Mouse (Mus musculus) cerebellum, adult 18-20 months (tissue): ENCODE data around the gene 1700025F22Rik.
"Not testable (repeated sequence)": the region's sequence is repeated elsewhere in the genome, so short reads cannot be mapped to it uniquely, and the experiment has no call there.

Experiments used
- DNase-seq, 2 experiments: peaks; one replicate each; pipeline ENCODE4 v3.0.0; 2021

1700025F22Rik gene

DNA sequence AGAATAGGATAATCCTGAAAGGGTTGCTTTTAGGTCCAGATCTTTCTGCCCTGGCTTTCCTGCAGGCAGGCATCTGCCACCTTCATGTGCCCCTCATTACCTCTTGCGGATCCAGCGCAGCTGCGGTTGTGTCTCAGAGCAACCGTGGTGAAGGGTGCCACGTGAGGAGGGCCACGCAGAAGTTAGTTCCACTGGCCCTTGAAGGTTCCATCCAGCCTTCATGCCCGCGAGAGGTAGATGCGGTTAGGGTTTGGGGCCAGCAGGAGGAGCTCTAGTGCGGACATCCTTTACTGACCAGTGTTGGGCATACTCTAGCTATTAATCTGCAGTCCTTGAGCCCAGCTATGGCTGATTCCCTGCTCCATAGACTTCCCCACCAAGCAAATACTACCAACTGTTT, at the start of gene 1700025F22Rik:
1700025F22Rik (minus strand) TSS at position 149 of the 400 bp plus-strand sequence.
- no peak for DNase-seq

DNA sequence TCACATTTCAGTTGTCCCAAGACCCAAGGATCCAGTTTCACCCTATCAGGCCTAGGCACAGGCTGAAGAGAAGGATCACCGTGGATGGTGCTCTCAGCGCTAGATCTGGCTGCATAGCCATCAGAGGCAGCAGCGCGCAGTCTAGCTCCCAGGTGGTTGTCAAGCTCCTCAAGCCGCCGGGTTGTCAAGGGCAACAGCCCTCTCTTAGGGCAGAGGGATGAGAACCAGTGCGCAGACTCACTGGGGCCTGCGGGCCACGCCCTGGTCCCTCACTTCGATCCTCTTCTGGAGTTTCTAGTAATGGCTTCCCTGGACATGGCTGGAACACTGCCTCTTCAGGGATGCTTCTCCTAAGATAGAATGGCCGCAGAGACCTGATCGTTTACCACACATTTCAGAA, 31.4 kb upstream of the 1700025F22Rik start, which contains the start of gene Ms4a13:
Ms4a13 (minus strand) TSS at position 192 of the 400 bp plus-strand sequence.
- no peak for DNase-seq

DNA sequence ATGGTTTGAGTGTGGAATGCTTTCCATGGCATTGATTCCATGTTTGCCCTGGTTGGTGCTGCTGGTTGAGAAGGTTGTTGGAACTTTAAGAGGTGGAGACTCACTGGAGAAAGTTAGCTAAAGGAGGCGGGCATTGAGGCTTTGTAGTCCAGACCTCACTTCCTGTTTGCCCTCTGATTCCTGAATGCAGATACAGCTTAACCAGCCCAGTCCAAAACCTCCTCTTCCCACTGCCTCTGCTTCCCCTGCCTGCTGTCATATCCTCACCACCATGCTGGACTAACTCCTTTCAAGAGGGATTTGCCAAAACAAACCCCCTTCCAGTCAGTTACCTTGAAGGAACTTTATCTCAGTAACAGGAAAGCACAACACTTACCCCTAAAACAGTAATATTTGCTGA, 27.4 kb upstream of the 1700025F22Rik start:
- DNase-seq = no peak

DNA sequence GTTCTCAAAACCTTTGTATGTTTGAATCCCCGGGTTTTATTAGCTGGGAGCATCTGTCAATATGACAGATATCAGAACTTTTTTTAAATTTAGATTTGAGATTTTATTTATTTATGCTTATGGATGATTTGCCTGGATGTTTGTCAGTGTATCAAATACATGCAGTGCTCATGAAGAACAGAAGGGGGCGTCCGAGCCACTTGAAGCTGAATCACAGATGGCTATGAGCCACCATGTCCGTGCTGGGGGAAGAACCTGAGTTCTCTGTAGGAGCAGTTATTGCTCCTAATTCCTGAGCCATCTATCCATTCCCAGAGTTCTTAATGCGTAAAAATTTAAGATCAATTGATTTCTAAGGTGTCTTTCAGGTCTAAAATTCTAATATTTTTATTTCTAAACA, 19.0 kb upstream of the 1700025F22Rik start:
- DNase-seq = no peak

DNA sequence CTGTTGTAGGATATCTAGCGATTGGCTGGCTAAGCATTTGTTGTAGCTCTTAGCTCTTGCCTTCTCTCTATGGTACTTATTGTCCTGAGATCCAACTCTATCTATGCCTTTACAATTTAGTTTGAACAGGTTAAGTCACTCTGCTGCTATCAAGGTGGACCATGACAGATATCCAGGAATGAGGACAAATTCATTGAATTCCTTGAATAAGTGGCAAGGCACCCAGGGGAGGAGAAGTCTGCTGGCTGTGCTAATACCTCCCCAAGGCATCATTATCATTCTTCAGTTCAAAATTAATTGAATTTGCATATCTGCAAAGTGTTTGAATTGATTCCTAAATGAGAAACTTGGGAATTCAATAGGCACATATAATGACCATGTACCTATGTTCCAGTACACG, 12.3 kb upstream of the 1700025F22Rik start:
- no peak for DNase-seq

DNA sequence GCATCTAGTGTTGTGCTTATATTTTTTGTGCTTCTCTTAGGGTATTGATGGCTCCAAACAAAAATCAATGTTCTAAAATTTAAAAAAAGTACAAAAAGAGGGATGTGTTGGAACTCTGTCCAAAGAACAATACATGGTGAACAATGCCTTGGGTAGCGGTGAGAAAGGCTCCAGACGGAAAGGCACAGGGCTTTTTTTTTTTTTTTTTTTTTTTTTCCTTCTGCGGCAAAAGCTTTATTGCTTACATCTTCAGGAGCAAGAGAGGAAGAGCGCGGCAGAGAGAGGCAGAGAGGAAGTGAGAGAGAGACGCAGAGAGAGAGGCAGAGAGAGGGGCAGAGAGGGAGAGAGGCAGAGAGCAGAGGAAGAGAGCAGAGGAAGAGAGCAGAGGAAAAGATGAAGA, 7.2 kb downstream of the 1700025F22Rik start:
- not testable (repeated sequence) for DNase-seq

DNA sequence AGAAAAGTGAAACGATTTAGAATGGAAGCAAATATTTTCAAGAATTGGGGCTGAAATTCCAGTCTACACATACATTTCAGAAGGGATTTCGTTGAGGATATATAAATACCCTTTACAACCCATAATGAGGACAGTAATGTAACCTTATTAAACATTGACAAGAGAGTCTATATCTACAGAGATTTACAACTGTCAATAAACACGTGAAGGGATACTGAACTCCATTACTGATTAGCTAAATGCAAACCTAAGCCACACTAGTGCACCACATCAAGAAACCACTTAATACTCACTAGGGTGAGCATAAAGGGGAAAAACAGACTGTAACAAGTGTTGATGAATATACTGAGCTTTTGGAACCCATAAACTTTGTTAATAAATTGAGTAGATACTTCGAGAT, 29.8 kb downstream of the 1700025F22Rik start:
- DNase-seq = no peak

DNA sequence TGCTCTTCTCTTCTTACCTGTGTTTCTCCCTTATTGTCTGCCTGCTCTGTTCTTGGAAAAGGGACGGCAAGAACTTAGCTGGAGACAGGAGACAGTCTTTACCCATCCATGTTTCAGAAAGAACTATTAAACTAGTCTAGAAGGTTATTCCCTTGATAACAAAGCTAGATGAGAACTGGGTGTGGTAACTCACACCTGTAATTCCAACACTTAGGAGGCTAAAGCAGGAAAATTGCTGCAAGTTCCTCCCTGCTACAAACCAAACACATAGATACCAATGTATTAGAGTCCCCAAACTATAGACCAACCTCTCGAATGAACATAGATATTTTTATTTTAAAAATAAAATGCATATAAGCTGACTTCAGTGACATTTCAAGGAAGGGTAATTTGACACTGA, 30.3 kb downstream of the 1700025F22Rik start:
- DNase-seq = no peak

DNA sequence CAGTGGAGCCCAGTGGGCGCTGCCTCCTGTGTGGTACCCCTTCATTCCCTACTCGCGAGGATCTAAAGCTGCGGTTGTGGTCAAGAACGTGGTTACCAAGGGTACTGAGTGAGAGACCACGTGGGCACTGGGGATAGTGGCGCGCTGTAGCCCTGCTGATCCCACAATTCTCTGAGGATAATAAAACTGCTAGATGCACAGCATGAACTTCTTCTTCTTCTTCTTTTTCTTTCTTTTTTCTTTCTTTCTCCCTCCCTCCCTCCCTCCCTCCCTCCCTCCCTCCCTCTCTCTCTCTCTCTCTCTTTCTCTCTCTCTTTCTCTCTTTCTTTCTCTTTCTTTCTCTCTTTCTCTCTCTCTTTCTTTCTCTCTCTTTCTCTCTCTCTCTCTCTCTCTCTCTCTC, 34.3 kb downstream of the 1700025F22Rik start, which contains the start of gene 1700017D01Rik:
1700017D01Rik (minus strand) TSS at position 101 of the 400 bp plus-strand sequence.
- DNase-seq = not testable (repeated sequence)

DNA sequence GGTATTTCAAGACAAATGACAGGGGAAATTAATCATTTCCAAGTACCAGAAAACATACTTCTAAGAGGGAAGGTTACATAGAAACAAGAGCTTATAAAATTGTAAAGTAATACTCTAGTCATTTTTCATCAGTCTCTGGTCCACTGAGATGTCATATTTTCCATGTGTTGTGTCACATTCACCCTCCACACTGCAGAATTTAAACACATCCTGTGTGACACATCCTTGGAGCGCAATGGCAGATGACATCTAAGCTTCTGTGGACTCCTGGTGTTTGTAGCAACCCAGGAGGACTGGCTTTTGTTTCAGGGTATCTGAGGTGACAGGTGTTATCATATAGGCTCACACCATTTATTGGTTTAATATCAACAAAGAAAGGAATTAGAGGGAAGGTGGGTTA, 35.4 kb downstream of the 1700025F22Rik start:
- DNase-seq = no peak

DNA sequence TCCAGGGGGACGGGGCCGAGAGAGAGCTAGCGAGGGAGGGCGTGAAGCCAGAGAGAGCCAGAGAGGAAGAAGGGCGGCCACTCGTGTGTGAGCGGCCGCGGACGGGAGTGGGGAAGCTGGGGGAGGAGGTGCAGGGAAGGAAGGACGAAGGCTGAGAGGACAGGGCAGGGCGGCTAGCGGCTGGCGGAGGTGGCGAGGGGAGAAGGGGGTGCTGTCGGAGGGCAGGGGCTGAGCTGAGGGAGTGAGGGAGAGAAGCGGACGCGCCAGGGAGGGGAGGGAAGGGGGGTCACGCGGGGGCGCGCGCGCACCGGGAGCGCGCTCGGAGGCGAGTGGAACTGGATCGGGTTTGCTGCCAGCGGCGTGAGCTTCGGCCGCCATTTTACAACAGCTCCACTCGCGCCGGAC, 44.1 kb downstream of the 1700025F22Rik start:
- DNase-seq = peak; percentile 20 to 22

DNA sequence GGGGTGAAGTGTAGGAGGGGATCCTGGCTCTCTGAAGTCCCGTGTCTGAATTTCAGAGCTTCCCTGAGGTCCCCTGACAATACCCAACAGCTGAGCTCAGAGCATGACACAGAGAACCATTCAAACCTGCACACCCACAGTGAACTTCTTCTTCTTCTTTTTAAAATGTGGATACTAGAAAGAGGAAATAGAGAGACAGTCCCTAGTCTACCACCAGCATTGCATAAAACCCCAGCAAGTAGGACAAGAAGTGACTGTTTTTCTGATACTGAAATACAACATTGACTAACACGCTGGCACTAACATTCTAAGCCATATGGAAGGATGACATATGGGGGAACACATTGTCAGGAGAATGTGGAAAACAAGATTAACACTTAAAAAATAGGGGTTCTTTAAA, 45.8 kb downstream of the 1700025F22Rik start:
- no peak for DNase-seq

DNA sequence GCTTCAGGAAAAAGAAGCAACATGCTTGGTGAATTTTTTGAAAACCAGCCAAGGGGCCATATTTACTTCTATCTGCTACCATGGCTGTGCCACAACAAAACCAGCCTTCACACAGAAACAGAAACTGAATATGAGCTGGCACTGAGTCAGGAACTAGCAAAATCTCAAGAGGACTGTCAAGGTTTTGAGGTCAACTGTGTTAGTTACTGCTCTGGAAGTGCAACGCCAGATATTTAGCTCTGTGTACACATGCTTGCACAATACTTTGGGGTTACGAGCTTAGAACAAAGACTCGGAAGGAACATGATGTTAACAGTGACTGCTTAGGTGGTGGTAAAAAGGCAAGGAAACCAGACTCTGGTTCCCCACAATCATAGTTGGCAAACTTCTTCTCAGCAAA, 57.4 kb downstream of the 1700025F22Rik start:
- DNase-seq = no peak

DNA sequence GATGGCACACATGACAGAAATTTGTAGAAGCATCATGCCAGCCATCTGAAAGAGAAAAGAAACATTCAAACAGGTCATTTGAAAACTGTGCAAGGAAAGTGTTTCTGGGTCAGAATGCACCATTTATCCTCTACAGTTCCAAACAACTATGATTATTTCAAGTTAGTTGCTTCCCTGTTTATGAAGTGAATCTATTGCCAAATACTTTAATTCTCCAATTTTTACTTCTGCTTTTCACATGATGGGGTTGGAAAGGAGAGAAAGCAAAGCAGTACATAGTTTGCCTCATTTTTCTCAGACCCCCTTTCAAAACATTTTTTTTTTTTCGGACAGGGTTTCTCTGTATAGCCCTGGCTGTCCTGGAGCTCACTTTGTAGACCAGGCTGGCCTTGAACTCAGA, 63.2 kb downstream of the 1700025F22Rik start:
- no peak for DNase-seq

DNA sequence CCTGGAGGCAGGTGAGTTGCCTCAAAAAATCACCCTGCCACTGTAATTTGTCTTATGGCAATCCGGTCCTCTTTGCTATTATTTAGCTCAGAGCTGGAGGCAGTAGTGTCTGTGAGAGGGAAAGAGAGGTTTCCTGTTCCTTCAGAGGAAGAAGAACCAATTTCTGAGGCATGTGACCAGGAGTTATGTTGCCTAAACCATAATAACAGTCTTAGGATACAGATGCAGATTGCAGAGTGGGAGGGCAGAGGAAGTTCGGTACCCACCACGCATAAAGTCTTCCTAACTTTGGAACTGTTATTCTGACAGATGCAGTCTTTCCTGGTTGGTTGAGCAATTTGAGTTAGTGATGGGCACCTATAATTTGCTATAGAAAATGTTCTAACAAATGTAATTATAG, 66.7 kb downstream of the 1700025F22Rik start:
- no peak for DNase-seq

DNA sequence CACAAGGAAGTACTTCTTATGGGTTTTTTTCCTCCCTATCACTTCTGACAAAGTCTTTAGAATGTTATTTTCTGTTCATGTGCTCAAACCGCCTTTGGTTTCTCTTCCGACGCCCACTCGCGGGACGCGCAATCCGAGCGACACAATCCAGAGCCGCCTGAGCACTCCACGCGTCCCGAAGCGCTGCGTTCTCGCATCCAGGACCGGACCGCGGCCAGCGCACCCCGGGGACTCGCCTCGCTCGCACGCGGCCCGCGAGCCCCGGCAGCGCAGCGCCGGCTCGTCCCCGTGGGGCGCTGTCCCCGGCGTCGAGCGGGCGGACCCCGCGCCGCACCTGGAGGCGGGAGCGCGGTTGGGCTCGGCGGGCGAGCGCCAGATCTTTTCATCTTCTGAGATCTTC, 73.0 kb downstream of the 1700025F22Rik start:
- not testable (repeated sequence) for DNase-seq
